Mouse (Mus musculus) stomach, postnatal 0 days (tissue): ENCODE data around the gene Prrt2.

Source experiments
- CTCF ChIP-seq: IDR thresholded peaks from 2 replicates; pipeline ENCODE4 v1.5.1; 2016; ENCODE audit warnings: antibody characterized with exemption, low read depth, mild to moderate bottlenecking, moderate library complexity
- EP300 ChIP-seq: optimal IDR thresholded peaks from 2 replicates; pipeline ENCODE3; 2016; ENCODE audit warnings: antibody characterized with exemption

- no peak for TF ChIP-seq CTCF
- TF ChIP-seq EP300 = no peak
Measured at GRCm38 (mm10) chr7:126983113-126983512, 37.9 kb downstream of the Prrt2 start.
